Mouse (Mus musculus) midbrain, postnatal 0 days (tissue): ENCODE measurements at regions not wholly inside any gene's neighbourhood (a gene's known extent, or its start where the extent isn't known, plus 50 kb on each side); places are given as distances from the start of the nearest gene placed in this dataset.
"Not testable (repeated sequence)": the region's sequence is repeated elsewhere in the genome, so short reads cannot be mapped to it uniquely, and the experiment has no call there.

Experiments used
- ATAC-seq: fragments of 200-750 bp; cut with Nextera tagmentation; 2 replicates; pipeline ENCODE4 v1.8.0; 2017; ENCODE audit warnings: moderate number of reproducible peaks, mild to moderate bottlenecking, moderate TSS enrichment, moderate library complexity; ENCODE audit not compliant: low FRiP score
- DNase-seq: peaks from one replicate; pipeline ENCODE4 v3.0.0-alpha.2; 2015; ENCODE audit warnings: low spot score
- H3K27ac ChIP-seq: fragments of 300-500 bp; sonication (generic); 2 replicates; pipeline ENCODE4 v1.5.1; 2014; ENCODE audit warnings: low read depth, mild to moderate bottlenecking, low read length, mixed read lengths
- H3K27me3 ChIP-seq: fragments of 300-500 bp; sonication (generic); 2 replicates; pipeline ENCODE4 v1.6.1; 2014; ENCODE audit warnings: low read length, control low read depth, mixed read lengths; ENCODE audit not compliant: insufficient read depth
- H3K36me3 ChIP-seq: fragments of 300-500 bp; sonication (generic); 2 replicates; pipeline ENCODE4 v1.6.1; 2014; ENCODE audit warnings: low read length, control low read depth, mixed read lengths; ENCODE audit not compliant: insufficient read depth
- H3K4me1 ChIP-seq: fragments of 300-500 bp; sonication (generic); 2 replicates; pipeline ENCODE4 v1.6.1; 2014; ENCODE audit warnings: mild to moderate bottlenecking, control low read depth, antibody characterized with exemption, low read length, mixed read lengths; ENCODE audit not compliant: insufficient read depth
- H3K4me2 ChIP-seq: fragments of 300-500 bp; sonication (generic); 2 replicates; pipeline ENCODE4 v1.6.1; 2014; ENCODE audit warnings: low read depth, mild to moderate bottlenecking, low read length, mixed read lengths; ENCODE audit not compliant: poor library complexity, severe bottlenecking
- H3K4me3 ChIP-seq: fragments of 300-500 bp; sonication (generic); 2 replicates; pipeline ENCODE4 v1.5.1; 2014; ENCODE audit warnings: low read depth, mild to moderate bottlenecking, low read length, moderate library complexity
- H3K9ac ChIP-seq: fragments of 300-500 bp; sonication (generic); replicated peaks from 2 replicates; pipeline ENCODE4 v1.6.1; 2014; ENCODE audit warnings: mild to moderate bottlenecking, low read length, moderate library complexity, mixed read lengths; ENCODE audit not compliant: poor library complexity, severe bottlenecking
- H3K9me3 ChIP-seq: fragments of 300-500 bp; sonication (generic); 2 replicates; pipeline ENCODE4 v1.6.1; 2016; ENCODE audit warnings: low read length, control low read depth
- CTCF ChIP-seq: IDR thresholded peaks from 2 replicates; pipeline ENCODE4 v1.5.1; 2016; ENCODE audit warnings: antibody characterized with exemption, mild to moderate bottlenecking
- WGBS: fragments of 180-500 bp; shearing (Covaris S2); extraction: QIAGEN DNeasy Blood & Tissue Kit; methylation state at CpG from one replicate; pipeline ENCODE4 v1.1.7; 2014; 5-methylcytosine and 5-hydroxymethylcytosine counted together

- H3K27me3 ChIP-seq: no peaks in the 10 kb centered on the region
- no peak overlapping the region for H3K9ac ChIP-seq
- DNase-seq (peak; percentile 58), ATAC-seq (no peak)
- H3K9me3 ChIP-seq: no peaks in the 10 kb centered on the region
- no peak overlapping the region for H3K4me2 ChIP-seq
- WGBS: 71% methylated on average over 3 of the region's 3 CpGs
- no peaks in the 10 kb centered on the region for H3K4me1 ChIP-seq
- H3K36me3 ChIP-seq: no peaks in the 10 kb centered on the region
- H3K4me3 ChIP-seq: no peak overlapping the region
- TF ChIP-seq CTCF: no peak
- no peak overlapping the region for H3K27ac ChIP-seq
Observed at GRCm38 (mm10) chr11:42928916-42929315, 106.6 kb upstream of the Gm9972 start.

GRCm38 (mm10) chr11:42939271-42939670, 96.3 kb upstream of the Gm9972 start:
- not testable (repeated sequence) for DNase-seq, H3K36me3 ChIP-seq, H3K4me2 ChIP-seq, H3K27me3 ChIP-seq, H3K9ac ChIP-seq, H3K9me3 ChIP-seq, H3K4me1 ChIP-seq, H3K27ac ChIP-seq, H3K4me3 ChIP-seq, ATAC-seq
- WGBS: 85% methylated on average over 4 of the region's 4 CpGs

GRCm38 (mm10) chr11:42941561-42941960, 94.0 kb upstream of the Gm9972 start:
- 88% methylated on average over 3 of the region's 3 CpGs for WGBS

GRCm38 (mm10) chr11:42942284-42942683, 93.3 kb upstream of the Gm9972 start:
- DNase-seq: no peak
- no peak for ATAC-seq
- no peaks in the 10 kb centered on the region for H3K27me3 ChIP-seq
- no peak overlapping the region for H3K4me3 ChIP-seq
- H3K4me1 ChIP-seq: no peaks in the 10 kb centered on the region
- no peak for TF ChIP-seq CTCF
- H3K36me3 ChIP-seq: no peaks in the 10 kb centered on the region
- H3K27ac ChIP-seq: no peak overlapping the region
- H3K9ac ChIP-seq: no peak overlapping the region
- H3K4me2 ChIP-seq: no peak overlapping the region
- no peaks in the 10 kb centered on the region for H3K9me3 ChIP-seq
- 84% methylated on average over 3 of the region's 3 CpGs for WGBS

More at GRCm38 (mm10) chr11:42941561-42941960, 94.0 kb upstream of the Gm9972 start:
- ATAC-seq: no peak
- DNase-seq: no peak
- Histone ChIP-seq H3K9me3 (no peaks in the 10 kb centered on the region), H3K36me3 (no peaks in the 10 kb centered on the region), H3K27ac (no peak overlapping the region), H3K9ac (no peak overlapping the region), H3K4me1 (no peaks in the 10 kb centered on the region), H3K4me2 (no peak overlapping the region), H3K4me3 (no peak overlapping the region), H3K27me3 (no peaks in the 10 kb centered on the region)
- TF ChIP-seq CTCF: no peak

GRCm38 (mm10) chr11:42944573-42944972, 91.0 kb upstream of the Gm9972 start:
- no peaks in the 10 kb centered on the region for H3K36me3 ChIP-seq
- no peak for TF ChIP-seq CTCF

GRCm38 (mm10) chr11:42949823-42950222, 85.7 kb upstream of the Gm9972 start:
- Histone ChIP-seq H3K27me3 (no peaks in the 10 kb centered on the region), H3K9ac (no peak overlapping the region), H3K4me2 (no peak overlapping the region), H3K27ac (no peak overlapping the region), H3K9me3 (no peaks in the 10 kb centered on the region), H3K4me3 (no peak overlapping the region), H3K4me1 (no peaks in the 10 kb centered on the region), H3K36me3 (no peaks in the 10 kb centered on the region)
- ATAC-seq: no peak
- 91% methylated on average over 1 of the region's 1 CpGs for WGBS
- no peak for TF ChIP-seq CTCF
- no peak for DNase-seq

More at GRCm38 (mm10) chr11:42944573-42944972, 91.0 kb upstream of the Gm9972 start:
- ATAC-seq (no peak), DNase-seq (no peak)
- Histone ChIP-seq H3K4me2 (no peak overlapping the region), H3K27ac (no peak overlapping the region), H3K9ac (no peak overlapping the region), H3K4me3 (no peak overlapping the region), H3K27me3 (no peaks in the 10 kb centered on the region), H3K9me3 (no peaks in the 10 kb centered on the region), H3K4me1 (no peaks in the 10 kb centered on the region)
- WGBS: 83% methylated on average over 3 of the region's 3 CpGs

GRCm38 (mm10) chr11:42954169-42954568, 81.4 kb upstream of the Gm9972 start:
- Histone ChIP-seq H3K9ac (no peak overlapping the region), H3K4me3 (no peak overlapping the region), H3K4me2 (no peak overlapping the region), H3K9me3 (no peaks in the 10 kb centered on the region), H3K27ac (no peak overlapping the region), H3K27me3 (no peaks in the 10 kb centered on the region), H3K36me3 (no peaks in the 10 kb centered on the region), H3K4me1 (no peaks in the 10 kb centered on the region)
- 81% methylated on average over 5 of the region's 5 CpGs for WGBS
- TF ChIP-seq CTCF: no peak
- ATAC-seq (no peak), DNase-seq (no peak)
